Mouse (Mus musculus): Measurements from ENCODE around the gene Aim2. TPM values are rescaled to one million over a fixed set of nuclear protein-coding genes. Genes with fewer than 3 reads are reported as not detected.

Aim2 gene
- polyA plus RNA-seq, 2 experiments: 3.3 to 4.4 TPM

- Histone ChIP-seq H3K4me3 (ENCODE audit: insufficient read depth in 1 of 2, low read depth in 2 of 2, low read length in 2 of 2) (no peak overlapping the region), H3K27ac (no peak overlapping the region), H3K9me3 (ENCODE audit: control insufficient read depth, low read length) (no peaks in the 10 kb centered on the region), H3K27me3 (ENCODE audit: control insufficient read depth, insufficient read depth, low read length) (no peaks in the 10 kb centered on the region), H3K4me2 (ENCODE audit: low read depth) (no peak overlapping the region), H3K4me1 (replicated peaks; ENCODE audit: control insufficient read depth in 2 of 2, insufficient read depth in 2 of 2, low read length in 1 of 2) (no peaks in the 10 kb centered on the region), H3K9ac (replicated peaks) (no peak overlapping the region), H3K36me3 (replicated peaks; ENCODE audit: control insufficient read depth, insufficient read depth, low read depth) (no peaks in the 10 kb centered on the region)
- 24% methylated on average over 3 of the region's 3 CpGs for WGBS (ENCODE audit: insufficient replicate concordance)
- ATAC-seq (ENCODE audit: insufficient read depth) (peak; percentile 35; the same call in 1 of the 2 replicates), DNase-seq (ENCODE audit: low read depth in 3 of 3, low spot score in 3 of 3) (peak in 2 of 3 experiments; percentile 36 to 37)
- TF ChIP-seq CTCF (IDR thresholded peaks at IDR 0.05; ENCODE audit: low read depth): peak; percentile 70
- no peak for TF ChIP-seq EP300 (IDR thresholded peaks at IDR 0.05; ENCODE audit: low read depth)
Observed at GRCm38 (mm10) chr1:173398323-173398970, 47.8 kb downstream of the Aim2 start.

- H3K9ac ChIP-seq (replicated peaks): no peak overlapping the region
- no peak for ATAC-seq (ENCODE audit: insufficient read depth)
- DNase-seq (ENCODE audit: low read depth in 3 of 3, low spot score in 3 of 3): no peak
- TF ChIP-seq CTCF (IDR thresholded peaks at IDR 0.05; ENCODE audit: low read depth): no peak
- TF ChIP-seq EP300 (IDR thresholded peaks at IDR 0.05; ENCODE audit: low read depth): no peak
- no peaks in the 10 kb centered on the region for H3K4me1 ChIP-seq (replicated peaks; ENCODE audit: control insufficient read depth in 2 of 2, insufficient read depth in 2 of 2, low read length in 1 of 2)
- 78% methylated on average over 5 of the region's 5 CpGs for WGBS (ENCODE audit: insufficient replicate concordance)
- H3K27me3 ChIP-seq (ENCODE audit: control insufficient read depth, insufficient read depth, low read length): no peaks in the 10 kb centered on the region
- H3K9me3 ChIP-seq (ENCODE audit: control insufficient read depth, low read length): no peaks in the 10 kb centered on the region
- H3K4me2 ChIP-seq (ENCODE audit: low read depth): no peak overlapping the region
- no peak overlapping the region for H3K4me3 ChIP-seq (ENCODE audit: insufficient read depth in 1 of 2, low read depth in 2 of 2, low read length in 2 of 2)
- H3K27ac ChIP-seq: no peak overlapping the region
- H3K36me3 ChIP-seq (replicated peaks; ENCODE audit: control insufficient read depth, insufficient read depth, low read depth): no peaks in the 10 kb centered on the region
Observed at GRCm38 (mm10) chr1:173404696-173405309, 54.1 kb downstream of the Aim2 start.

GRCm38 (mm10) chr1:173409066-173409465, 58.4 kb downstream of the Aim2 start:
- Histone ChIP-seq H3K27me3 (ENCODE audit: control insufficient read depth, insufficient read depth, low read length) (no peaks in the 10 kb centered on the region), H3K27ac (no peak overlapping the region)
- no peak for DNase-seq (ENCODE audit: low read depth in 3 of 3, low spot score in 3 of 3)

GRCm38 (mm10) chr1:173411863-173412262, 61.2 kb downstream of the Aim2 start:
- TF ChIP-seq EP300 (IDR thresholded peaks at IDR 0.05; ENCODE audit: low read depth) (no peak), CTCF (IDR thresholded peaks at IDR 0.05; ENCODE audit: low read depth) (no peak)
- Histone ChIP-seq H3K36me3 (replicated peaks; ENCODE audit: control insufficient read depth, insufficient read depth, low read depth) (no peaks in the 10 kb centered on the region), H3K27me3 (ENCODE audit: control insufficient read depth, insufficient read depth, low read length) (no peaks in the 10 kb centered on the region), H3K4me3 (ENCODE audit: insufficient read depth in 1 of 2, low read depth in 2 of 2, low read length in 2 of 2) (no peak overlapping the region), H3K27ac (no peak overlapping the region), H3K4me2 (ENCODE audit: low read depth) (no peak overlapping the region), H3K9ac (replicated peaks) (no peak overlapping the region), H3K9me3 (ENCODE audit: control insufficient read depth, low read length) (no peaks in the 10 kb centered on the region), H3K4me1 (replicated peaks; ENCODE audit: control insufficient read depth in 2 of 2, insufficient read depth in 2 of 2, low read length in 1 of 2) (no peaks in the 10 kb centered on the region; a peak in 1 of 4 replicates)
- no peak for DNase-seq (ENCODE audit: low read depth in 3 of 3, low spot score in 3 of 3)
- WGBS (ENCODE audit: insufficient replicate concordance): 45% methylated on average over 4 of the region's 4 CpGs
- ATAC-seq (ENCODE audit: insufficient read depth): no peak

More at GRCm38 (mm10) chr1:173409066-173409465, 58.4 kb downstream of the Aim2 start:
- TF ChIP-seq EP300 (IDR thresholded peaks at IDR 0.05; ENCODE audit: low read depth) (no peak), CTCF (IDR thresholded peaks at IDR 0.05; ENCODE audit: low read depth) (no peak)
- Histone ChIP-seq H3K4me2 (ENCODE audit: low read depth) (no peak overlapping the region), H3K4me1 (replicated peaks; ENCODE audit: control insufficient read depth in 2 of 2, insufficient read depth in 2 of 2, low read length in 1 of 2) (no peaks in the 10 kb centered on the region), H3K36me3 (replicated peaks; ENCODE audit: control insufficient read depth, insufficient read depth, low read depth) (no peaks in the 10 kb centered on the region), H3K4me3 (ENCODE audit: insufficient read depth in 1 of 2, low read depth in 2 of 2, low read length in 2 of 2) (no peak overlapping the region), H3K9ac (replicated peaks) (no peak overlapping the region), H3K9me3 (ENCODE audit: control insufficient read depth, low read length) (no peaks in the 10 kb centered on the region)
- ATAC-seq (ENCODE audit: insufficient read depth): no peak

- H3K27me3 ChIP-seq (ENCODE audit: control insufficient read depth, insufficient read depth, low read length): no peaks in the 10 kb centered on the region
- ATAC-seq (ENCODE audit: insufficient read depth) (no peak), DNase-seq (ENCODE audit: low read depth in 3 of 3, low spot score in 3 of 3) (no peak)
- no peak overlapping the region for H3K27ac ChIP-seq
- H3K4me2 ChIP-seq (ENCODE audit: low read depth): no peak overlapping the region
- no peaks in the 10 kb centered on the region for H3K9me3 ChIP-seq (ENCODE audit: control insufficient read depth, low read length)
- peaks cover 0 to 2% of the 10 kb centered on the region in 2 experiments; a peak in 1 of 4 replicates for H3K4me1 ChIP-seq (replicated peaks; ENCODE audit: control insufficient read depth in 2 of 2, insufficient read depth in 2 of 2, low read length in 1 of 2)
- no peak overlapping the region for H3K9ac ChIP-seq (replicated peaks)
- H3K36me3 ChIP-seq (replicated peaks; ENCODE audit: control insufficient read depth, insufficient read depth, low read depth): no peaks in the 10 kb centered on the region
- TF ChIP-seq EP300 (IDR thresholded peaks at IDR 0.05; ENCODE audit: low read depth) (no peak), CTCF (IDR thresholded peaks at IDR 0.05; ENCODE audit: low read depth) (no peak)
- H3K4me3 ChIP-seq (ENCODE audit: insufficient read depth in 1 of 2, low read depth in 2 of 2, low read length in 2 of 2): no peak overlapping the region
- 51% methylated on average over 3 of the region's 3 CpGs for WGBS (ENCODE audit: insufficient replicate concordance)
Observed at GRCm38 (mm10) chr1:173414631-173415030, 64.0 kb downstream of the Aim2 start.
